Mouse (Mus musculus) bone marrow macrophage, adult 2 months (primary cell): Measurements from ENCODE around the gene Mapk9.

ENCODE experiments used
- CTCF ChIP-seq: IDR thresholded peaks from 2 replicates; pipeline ENCODE4 v1.5.1; 2012; ENCODE audit warnings: low read depth, mild to moderate bottlenecking, low read length, moderate library complexity
- POLR2A ChIP-seq: IDR thresholded peaks from 2 replicates; pipeline ENCODE4 v1.6.1; 2012; ENCODE audit warnings: mild to moderate bottlenecking, low read depth, low read length, borderline replicate concordance

- TF ChIP-seq CTCF, result no peak
- no peak for TF ChIP-seq POLR2A
Measured at GRCm38 (mm10) chr11:49888469-49888868, 41.9 kb downstream of the Mapk9 start.
